Mouse (Mus musculus): ENCODE results near the gene Gnb1.

Gnb1 gene

DNA sequence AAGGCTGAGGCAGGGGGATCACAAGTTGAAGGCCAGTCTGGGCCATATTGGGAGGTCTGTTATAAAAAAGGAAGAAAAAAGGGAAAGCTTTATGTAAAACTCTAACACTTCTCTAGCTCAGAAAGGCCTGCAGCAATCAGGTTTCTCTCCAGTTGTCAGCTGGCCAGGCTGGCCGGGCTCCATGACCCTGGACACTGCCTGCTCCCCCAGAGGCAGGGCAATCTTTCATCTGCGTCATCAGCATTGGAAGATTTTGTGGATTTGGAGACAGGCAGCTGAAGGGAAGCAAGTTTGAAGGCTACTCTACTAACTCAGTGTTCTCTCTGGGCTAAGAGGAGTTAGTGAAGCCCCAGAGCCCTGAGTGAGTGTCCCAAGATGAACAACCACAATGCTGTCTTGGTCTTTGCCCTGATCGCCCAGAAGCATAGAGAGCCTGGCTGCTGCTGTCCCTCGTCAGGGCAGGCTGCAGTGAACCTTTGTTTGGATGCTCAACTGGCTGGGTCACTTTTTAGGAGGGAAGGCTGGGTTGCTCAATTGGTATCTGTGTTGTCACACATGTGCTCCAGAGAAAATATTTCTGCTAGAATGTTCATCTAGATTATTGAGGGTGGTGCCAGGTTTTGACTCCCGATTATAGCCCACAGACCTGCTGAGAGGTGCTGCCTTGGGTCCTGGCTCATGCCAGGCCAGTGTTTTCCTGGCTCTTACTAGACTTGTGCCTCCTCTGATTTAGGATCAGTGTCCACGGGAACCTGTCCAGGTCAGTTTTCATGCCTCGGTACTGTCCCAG is 87.4 kb downstream of the Gnb1 start:
- no peak for DNase-seq (ENCODE audit: low spot score)

DNA sequence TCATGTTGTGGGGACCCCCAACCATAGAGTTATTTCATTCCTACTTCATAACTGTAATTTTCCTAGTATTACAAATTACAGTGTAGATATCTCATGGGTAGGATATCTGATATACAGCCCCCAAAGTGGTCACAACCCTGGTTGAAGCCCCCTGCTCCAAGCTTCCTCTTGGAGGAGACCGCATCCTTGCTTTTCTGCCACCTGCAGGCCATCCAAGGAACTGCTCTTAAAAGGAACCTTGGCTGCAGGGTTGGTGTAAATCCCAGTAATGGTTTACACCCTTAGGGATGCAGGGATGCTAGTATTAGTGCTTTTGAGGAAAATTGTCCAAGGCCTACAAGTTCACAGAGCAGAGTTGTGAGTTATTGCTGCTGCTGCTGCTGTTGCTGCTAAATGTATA is 89.3 kb downstream of the Gnb1 start:
- DNase-seq (ENCODE audit: low spot score): peak; percentile 65

DNA sequence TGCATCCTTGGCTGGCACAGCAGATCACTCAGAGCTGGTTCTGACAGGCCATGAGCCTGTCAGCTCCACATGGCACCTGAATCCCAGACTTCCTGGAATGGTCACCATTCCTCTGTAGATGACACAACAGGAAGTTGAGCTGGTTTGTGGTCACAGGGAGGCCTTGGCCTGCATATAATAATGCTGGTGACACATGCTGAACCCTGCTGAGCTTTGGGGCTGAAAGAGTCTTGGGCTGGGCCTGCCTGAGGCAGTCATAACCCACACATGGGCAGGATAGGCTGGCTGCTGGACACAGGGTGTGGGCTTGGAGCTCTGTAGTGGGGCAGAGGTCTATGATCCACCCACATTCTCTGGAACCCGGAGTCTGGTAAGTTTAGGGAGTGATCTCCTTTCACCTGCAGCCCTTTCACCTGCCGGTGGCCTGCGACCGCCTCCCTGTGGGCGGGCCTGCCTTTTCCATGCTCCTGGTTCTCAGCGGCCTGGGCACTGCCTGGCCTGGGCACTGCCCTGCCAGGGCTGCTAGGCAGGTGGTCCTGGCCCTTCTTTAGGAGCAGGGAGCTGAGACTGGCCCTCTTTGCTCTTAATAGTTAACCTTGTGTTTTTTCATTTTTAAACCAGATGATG is 91.2 kb downstream of the Gnb1 start:
- no peak for DNase-seq (ENCODE audit: low spot score)

DNA sequence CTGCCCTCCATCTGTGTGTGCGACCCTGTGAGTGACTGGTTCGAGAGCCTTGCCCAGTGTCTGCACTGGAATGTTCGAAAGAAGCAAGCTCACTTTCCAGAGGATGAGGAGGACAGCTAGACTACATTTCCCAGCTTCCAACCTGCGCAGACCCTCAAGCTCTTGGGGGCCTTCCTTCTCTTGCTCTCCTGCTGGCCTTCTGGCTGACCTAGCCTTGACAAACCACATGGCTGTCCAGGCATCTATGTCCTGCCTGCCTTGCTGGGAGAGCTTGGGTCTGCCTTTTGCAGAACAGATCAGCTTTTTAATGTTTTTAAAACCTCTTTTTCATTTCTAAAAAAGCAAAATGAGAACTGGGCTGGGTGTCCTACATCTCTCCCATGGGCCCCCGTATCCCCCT is 98.2 kb downstream of the Gnb1 start:
- no peak for DNase-seq (ENCODE audit: low spot score)

DNA sequence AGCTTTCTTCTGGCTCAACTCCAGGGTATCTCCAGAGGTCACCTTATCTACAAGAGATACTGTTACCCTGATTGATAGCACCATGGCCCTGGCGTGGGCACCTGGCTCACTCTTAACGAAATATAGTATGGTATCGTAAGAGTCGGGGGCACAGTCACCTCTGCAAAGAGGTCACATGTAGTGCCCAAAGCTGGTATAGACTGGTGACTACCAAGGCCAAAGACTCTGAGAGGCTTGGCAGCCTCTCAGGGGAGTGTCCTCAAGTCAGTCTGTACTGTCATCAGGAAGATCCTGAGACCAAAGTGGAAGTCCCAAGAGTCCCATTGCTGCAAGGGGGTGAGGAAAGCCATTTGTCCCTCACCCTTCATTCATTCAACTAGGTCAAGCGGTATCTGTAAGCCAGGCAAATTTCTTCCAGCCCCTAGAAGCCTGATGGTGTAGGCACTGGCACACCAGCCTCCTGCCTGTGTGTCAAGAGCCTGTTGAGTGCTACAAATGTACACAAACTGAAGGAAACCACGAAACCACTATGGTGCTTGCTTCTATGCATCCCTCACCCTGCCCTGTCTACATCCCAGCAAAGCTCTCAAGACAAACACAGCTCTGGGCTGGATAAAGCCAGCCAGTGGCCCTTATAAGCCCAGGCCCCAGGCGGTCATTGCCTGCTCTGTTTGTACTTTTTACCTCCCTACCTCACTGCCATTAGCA is 100.0 kb downstream of the Gnb1 start:
- no peak for DNase-seq (ENCODE audit: low spot score)

DNA sequence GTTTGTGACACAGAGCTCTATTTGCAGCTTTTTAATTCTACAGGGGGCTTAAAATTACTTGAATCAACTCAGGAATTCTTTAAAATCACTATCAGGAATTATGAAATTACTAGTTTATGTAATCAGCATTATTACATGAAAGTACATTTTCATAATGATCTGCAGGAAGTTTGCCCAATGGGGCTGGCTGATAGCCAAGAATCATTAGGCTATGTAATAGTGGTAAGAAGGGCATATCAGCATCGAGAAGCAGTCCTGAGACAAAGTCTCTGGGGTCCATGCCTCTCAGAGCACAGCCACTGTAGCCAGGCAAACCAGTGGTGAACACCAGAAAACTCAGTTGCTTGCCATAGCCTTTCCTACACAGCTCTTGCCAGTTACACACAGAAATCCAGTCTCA is 102.6 kb downstream of the Gnb1 start:
- no peak for DNase-seq (ENCODE audit: low spot score)

DNA sequence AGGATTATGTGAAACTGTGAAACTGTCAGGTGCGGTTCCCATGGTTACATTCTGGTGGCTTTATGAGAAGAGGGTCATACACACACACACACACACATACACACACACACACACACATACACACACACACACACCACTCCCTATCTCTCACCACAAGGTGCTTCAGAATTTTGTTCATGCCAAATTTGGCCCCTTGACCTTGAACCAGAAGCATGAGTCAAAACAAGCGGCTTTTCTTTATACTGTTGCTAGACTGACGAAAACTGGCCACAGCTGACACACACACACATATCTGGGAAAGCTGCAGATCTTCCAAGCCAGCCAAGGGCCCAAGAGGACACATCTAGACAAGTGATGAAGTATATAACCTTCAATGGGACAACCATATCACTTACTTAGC is 104.6 kb downstream of the Gnb1 start:
- DNase-seq (ENCODE audit: low spot score): no peak

DNA sequence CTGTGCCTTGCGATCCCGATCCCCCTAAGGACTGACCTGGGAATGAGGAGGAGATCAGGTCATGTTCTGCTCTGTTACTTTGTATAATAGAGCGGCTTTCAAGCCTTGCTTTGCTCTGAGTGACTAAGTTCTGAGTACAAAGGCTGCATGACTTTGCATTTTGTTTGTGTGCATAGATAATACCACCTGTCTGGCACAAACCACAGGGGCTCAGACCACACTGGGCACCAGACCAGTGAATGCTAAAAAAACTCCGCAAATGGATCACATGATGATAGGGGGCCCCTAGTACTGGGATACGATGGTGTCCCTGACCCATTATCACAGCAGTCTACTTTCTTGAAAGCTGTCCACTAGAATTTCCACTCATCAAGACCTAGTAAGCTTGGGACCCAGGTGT is 105.4 kb downstream of the Gnb1 start:
- no peak for DNase-seq (ENCODE audit: low spot score)

DNA sequence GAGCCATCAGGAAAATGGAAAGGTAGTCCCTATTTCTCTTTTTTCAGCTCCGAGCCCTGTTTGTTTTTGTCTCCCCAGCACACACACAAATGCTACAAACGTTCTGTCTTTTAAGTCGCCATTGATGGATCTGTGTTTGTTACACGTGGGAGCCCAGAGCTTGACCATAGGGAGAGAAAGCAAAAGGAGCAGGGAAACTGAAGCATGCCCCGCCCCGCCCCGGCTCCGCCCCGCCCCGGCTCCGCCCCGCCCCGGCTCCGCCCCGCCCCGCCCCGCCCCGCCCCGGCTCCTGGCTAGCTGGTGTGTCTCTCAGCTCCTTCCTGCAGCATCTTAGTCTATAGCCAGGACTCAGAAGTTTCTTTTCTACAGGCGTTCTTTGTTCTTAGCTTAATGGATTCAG is 107.4 kb downstream of the Gnb1 start:
- no peak for DNase-seq (ENCODE audit: low spot score)

DNA sequence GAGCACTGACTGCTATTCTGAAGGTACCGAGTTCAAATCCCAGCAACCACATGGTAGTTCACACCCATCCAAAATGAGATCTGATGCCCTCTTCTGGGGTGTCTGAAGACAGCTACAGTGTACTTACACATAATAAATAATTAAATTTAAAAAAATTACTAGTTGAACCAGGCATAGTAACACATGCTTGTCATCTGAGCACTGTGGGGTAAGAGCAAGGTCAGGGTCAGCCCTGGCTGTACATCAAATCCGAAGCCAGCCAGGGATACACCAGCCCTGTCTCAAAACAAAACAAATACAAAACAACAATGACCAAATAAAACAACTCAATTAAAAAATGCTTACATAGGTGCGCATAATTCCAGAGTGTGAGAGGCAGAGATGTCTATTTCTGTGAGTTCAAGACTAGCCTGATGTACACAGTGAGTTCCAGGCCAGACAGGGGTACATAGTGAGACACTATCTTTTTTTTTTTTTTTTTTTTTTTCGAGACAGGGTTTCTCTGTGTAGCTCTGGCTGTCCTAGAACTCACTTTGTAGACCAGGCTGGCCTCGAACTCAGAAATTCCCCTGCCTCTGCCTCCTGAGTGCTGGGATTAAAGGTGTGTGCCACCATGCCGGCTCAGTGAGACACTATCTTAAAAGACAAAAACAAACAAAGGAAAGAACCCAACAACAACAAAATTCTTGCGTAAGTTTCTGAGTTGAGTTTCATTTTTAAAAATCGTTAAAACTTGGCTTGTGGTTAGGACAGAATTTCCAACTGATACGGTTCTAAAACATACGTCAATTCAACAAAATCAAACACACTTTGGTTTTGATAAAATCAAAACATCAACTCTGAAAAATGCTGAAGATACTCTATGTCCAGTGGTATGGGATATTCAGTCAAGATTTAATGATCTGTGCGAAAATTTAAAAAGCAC is 109.0 kb downstream of the Gnb1 start:
- no peak for DNase-seq (ENCODE audit: low spot score)

DNA sequence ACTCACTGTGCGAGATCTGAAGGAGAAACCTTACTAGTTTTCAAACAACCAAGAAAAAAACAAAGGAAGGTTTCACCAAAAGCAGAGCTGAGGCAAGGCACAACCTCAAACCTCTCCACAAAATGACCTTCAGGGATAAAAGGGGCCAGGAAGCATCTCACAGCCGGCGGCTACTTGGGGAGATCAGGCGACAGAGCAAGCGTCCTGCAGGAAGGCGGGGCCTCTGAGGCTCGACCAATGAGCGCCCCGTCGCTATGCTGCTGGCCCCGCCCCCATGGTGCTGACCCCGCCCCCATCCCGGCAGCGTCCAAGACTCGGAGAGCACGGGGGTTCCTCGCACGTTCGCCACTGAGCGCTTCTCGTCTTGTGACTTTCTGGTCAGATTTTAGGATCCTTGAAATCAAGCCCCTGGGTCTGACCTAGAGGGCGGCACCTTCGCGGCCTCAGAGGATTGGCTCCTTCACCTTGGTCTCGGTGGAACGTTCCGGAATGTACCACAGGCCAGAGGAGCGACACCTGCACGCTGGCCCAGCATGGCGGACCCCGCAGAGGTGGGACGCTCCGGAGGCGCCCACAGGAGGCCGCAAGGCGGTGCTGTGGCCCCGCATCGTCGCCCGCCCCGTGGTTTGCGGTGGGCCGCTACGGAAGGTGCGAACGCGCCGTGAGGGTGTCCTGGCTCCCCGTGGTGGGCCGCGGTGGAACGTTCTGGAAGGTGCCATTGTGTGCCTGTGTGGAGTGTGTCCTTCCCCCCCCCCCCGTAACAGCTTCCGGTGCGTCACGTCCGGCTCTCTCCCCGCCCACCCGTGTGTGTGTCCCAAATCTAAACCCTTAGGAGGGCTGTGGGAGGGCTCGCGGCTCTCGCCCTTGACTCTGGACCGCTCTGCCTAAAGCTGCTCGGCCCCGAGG is 110.2 kb downstream of the Gnb1 start, which contains the start of gene Slc35e2:
TSS of gene Slc35e2 (plus strand) at position 326 of the 906 bp plus-strand sequence.
- peak; percentile 95 for DNase-seq (ENCODE audit: low spot score)

DNA sequence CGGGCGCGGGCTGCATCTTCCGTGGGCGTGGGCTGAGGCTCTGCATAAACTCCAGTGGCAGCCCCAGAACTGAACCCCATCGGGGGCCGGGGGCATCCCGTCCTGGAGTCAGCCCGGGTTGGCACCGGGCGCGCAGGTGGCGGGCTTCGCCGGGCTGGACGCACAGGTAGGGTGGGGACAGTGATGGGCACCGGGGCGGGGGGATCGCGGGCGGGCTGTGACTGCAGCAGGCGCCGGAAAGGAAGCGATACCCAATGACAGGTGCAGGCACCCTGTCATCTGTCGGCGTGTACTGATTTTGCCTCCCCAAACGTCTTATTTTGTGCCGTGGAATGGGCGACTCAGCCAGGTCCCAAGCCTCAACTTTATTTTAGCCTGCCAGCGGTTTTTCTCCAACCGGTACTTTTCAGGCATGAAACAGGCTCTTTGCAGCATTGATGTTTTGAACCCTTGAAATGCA is 110.9 kb downstream of the Gnb1 start:
- DNase-seq (ENCODE audit: low spot score): no peak

DNA sequence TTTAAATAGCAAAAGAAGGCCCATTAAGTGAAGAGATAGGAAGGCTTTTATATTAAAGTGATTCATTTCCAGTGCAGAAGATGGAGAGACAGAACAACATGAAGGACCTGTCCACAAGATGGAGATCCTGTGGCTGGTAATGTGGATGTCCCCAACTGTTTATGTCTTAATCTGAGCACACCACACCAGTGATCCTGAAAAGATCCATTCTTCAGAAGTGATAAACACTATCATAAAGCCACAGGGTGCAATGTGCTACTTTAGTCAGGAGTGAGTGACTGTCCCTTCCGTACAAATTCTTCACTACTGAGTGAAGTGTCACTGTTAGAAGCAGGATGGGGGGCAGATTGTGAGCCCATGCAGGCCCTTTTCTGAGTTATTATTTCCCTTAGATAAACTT is 111.6 kb downstream of the Gnb1 start:
- DNase-seq (ENCODE audit: low spot score): no peak

DNA sequence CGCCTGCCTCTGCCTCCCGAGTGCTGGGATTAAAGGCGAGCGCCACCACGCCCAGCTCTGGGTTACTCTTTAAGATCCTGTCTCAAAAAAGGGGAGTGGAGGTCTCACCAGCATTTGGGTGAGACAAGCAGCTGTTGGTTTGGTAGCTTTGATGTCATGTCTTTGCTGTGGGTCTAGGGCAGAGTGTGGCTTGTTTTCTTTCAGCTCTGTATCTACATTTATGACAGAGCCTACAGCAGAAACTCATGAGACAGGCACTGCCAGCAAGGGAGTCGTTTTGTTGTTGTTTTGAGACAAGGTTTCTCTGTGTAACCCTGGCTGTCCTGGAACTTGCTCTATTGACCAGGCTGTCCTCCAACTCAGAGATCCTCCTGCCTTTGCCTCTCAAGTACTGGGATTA is 112.6 kb downstream of the Gnb1 start:
- DNase-seq (ENCODE audit: low spot score): no peak

DNA sequence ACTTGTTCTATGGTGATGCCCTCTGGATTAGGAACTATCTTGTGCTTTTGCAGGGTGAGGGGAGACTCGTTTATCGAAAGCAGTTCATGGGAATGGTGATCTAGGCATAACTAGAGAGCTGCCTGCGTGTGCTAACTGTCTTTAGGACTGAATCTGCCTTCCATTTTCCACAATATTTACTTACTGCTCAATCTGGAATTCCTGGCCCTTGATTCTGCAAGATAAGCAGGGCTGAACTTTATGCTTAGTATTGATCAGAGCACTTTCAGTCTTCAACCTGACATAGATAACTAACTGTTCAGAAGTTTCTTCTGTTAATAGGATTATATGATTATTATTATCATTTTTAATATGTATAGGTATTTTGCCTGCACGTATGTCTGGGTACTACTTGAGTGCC is 114.0 kb downstream of the Gnb1 start:
- no peak for DNase-seq (ENCODE audit: low spot score)

DNA sequence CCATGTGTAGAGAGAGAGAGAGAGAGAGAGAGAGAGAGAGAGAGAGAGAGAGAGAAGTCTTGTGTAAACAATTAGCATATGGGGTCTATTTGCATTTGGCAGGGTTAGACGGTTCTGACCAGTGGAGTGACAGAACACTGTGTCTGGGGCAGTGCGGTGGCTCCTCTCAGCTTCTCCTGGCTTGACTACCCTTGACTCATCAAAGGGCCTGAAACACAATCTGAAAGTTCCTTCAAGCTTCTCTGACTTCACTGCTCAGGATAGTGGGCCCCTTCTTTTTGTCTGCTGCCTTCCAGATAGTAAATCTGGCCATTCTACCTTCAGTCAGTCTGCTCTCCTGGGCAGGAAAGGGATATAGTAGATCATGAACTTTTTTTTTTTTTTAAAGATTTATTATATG is 115.7 kb downstream of the Gnb1 start:
- DNase-seq (ENCODE audit: low spot score): no peak

Data from embryo, embryonic 10 days (tissue).